Mouse (Mus musculus): ENCODE results near the gene Ppp3r1. TPM values are rescaled to one million over a fixed set of nuclear protein-coding genes. Genes with fewer than 3 reads are reported as not detected.
"Not testable (repeated sequence)": the region's sequence is repeated elsewhere in the genome, so short reads cannot be mapped to it uniquely, and the experiment has no call there.

Ppp3r1 gene
- polyA plus RNA-seq, 1 experiment from 2014 or later = 258 TPM

GRCm38 (mm10) chr11:17212903-17213509, 53.9 kb downstream of the Ppp3r1 start:
- Histone ChIP-seq H3K4me1 (ENCODE audit: control insufficient read depth, insufficient read depth, low read length) (peaks cover 15% of the 10 kb centered on the region), H3K27ac (ENCODE audit: low read depth, low read length) (no peak overlapping the region), H3K9ac (replicated peaks; ENCODE audit: low read depth, low read length) (no peak overlapping the region), H3K4me3 (ENCODE audit: low read depth, low read length) (no peak overlapping the region; the same call in 1 of the 2 replicates), H3K27me3 (ENCODE audit: control insufficient read depth, insufficient read depth, low read length) (no peaks in the 10 kb centered on the region), H3K9me3 (ENCODE audit: control insufficient read depth, low read length) (no peaks in the 10 kb centered on the region), H3K36me3 (ENCODE audit: control insufficient read depth, insufficient read depth, low read length) (peaks cover 1% of the 10 kb centered on the region; the same call in 1 of the 2 replicates), H3K4me2 (ENCODE audit: low read depth, low read length) (peak overlapping the region; percentile 73; the same call in 1 of the 2 replicates)
- WGBS = 86% methylated on average over 5 of the region's 5 CpGs
- ATAC-seq (ENCODE audit: low read depth) = no peak

DNA sequence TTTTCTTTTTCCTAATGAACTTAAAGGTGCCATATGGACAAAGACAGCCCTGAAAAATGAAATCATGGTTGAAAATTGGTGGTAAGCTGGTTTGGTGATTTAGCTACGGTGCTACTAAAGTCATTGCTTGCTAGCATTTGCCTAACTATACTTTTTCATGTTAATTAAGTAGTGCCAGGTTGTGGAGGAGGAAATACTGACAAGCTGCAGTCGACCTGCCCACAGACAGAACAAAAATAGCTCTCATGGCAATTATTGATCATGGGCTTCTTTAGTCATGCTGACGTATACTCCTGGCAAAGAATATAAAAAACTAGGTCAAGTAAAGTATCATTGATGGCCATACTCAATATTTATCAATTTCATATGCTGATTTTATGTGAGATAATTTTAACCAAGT, 56.4 kb downstream of the Ppp3r1 start:
- ATAC-seq (ENCODE audit: low read depth) = no peak
- H3K4me3 ChIP-seq (ENCODE audit: low read depth, low read length) = no peak overlapping the region
- no peak overlapping the region for H3K9ac ChIP-seq (replicated peaks; ENCODE audit: low read depth, low read length)
- no peak overlapping the region for H3K4me2 ChIP-seq (ENCODE audit: low read depth, low read length)
- H3K27ac ChIP-seq (ENCODE audit: low read depth, low read length) = no peak overlapping the region
- WGBS = 88% methylated on average over 3 of the region's 3 CpGs
- peaks cover 13% of the 10 kb centered on the region for H3K4me1 ChIP-seq (ENCODE audit: control insufficient read depth, insufficient read depth, low read length)
- H3K9me3 ChIP-seq (ENCODE audit: control insufficient read depth, low read length) = no peaks in the 10 kb centered on the region
- H3K27me3 ChIP-seq (ENCODE audit: control insufficient read depth, insufficient read depth, low read length) = no peaks in the 10 kb centered on the region
- H3K36me3 ChIP-seq (ENCODE audit: control insufficient read depth, insufficient read depth, low read length) = no peaks in the 10 kb centered on the region

- WGBS = 94% methylated on average over 8 of the region's 8 CpGs
- ATAC-seq (ENCODE audit: low read depth) = no peak
These were observed 62.1 kb downstream of the Ppp3r1 start for GRCm38 (mm10) chr11:17221126-17221525.

DNA sequence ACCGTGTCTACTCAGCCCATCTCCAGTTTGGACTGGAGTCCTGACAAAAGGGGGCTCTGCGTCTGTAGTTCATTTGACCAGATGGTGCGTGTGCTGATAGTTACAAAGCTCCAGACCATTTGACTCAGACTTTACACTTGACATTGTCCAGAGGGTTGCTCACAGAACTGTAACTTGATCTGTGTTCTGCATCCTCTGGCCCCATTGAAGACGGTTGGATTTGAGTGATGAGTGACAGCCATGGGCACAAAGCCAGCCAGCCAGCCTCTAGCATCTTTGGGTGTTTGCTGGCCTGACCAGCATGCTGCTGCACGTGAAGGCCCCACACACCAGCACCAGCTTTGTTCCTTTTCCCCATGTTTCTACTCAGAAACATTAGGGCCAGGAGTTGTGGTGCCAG, 73.7 kb downstream of the Ppp3r1 start:
- H3K27ac ChIP-seq (ENCODE audit: low read depth, low read length) = no peak overlapping the region
- H3K4me1 ChIP-seq (ENCODE audit: control insufficient read depth, insufficient read depth, low read length) = no peaks in the 10 kb centered on the region
- H3K36me3 ChIP-seq (ENCODE audit: control insufficient read depth, insufficient read depth, low read length) = peaks cover 14% of the 10 kb centered on the region; the same call in 1 of the 2 replicates
- H3K9ac ChIP-seq (replicated peaks; ENCODE audit: low read depth, low read length) = no peak overlapping the region
- H3K4me2 ChIP-seq (ENCODE audit: low read depth, low read length) = no peak overlapping the region
- WGBS = 87% methylated on average over 5 of the region's 5 CpGs
- no peak overlapping the region for H3K4me3 ChIP-seq (ENCODE audit: low read depth, low read length)
- no peak for ATAC-seq (ENCODE audit: low read depth)
- no peaks in the 10 kb centered on the region for H3K9me3 ChIP-seq (ENCODE audit: control insufficient read depth, low read length)
- no peaks in the 10 kb centered on the region for H3K27me3 ChIP-seq (ENCODE audit: control insufficient read depth, insufficient read depth, low read length)

More at GRCm38 (mm10) chr11:17221126-17221525, 62.1 kb downstream of the Ppp3r1 start:
- no peak overlapping the region for H3K4me3 ChIP-seq (ENCODE audit: low read depth, low read length)
- no peaks in the 10 kb centered on the region for H3K27me3 ChIP-seq (ENCODE audit: control insufficient read depth, insufficient read depth, low read length)
- no peak overlapping the region for H3K4me2 ChIP-seq (ENCODE audit: low read depth, low read length)
- H3K27ac ChIP-seq (ENCODE audit: low read depth, low read length) = no peak overlapping the region
- H3K9ac ChIP-seq (replicated peaks; ENCODE audit: low read depth, low read length) = no peak overlapping the region
- H3K4me1 ChIP-seq (ENCODE audit: control insufficient read depth, insufficient read depth, low read length) = no peaks in the 10 kb centered on the region
- H3K9me3 ChIP-seq (ENCODE audit: control insufficient read depth, low read length) = no peaks in the 10 kb centered on the region
- H3K36me3 ChIP-seq (ENCODE audit: control insufficient read depth, insufficient read depth, low read length) = 0 out of 2 replicates have a peak, but pooled peaks cover 5% of the 10 kb centered on the region

GRCm38 (mm10) chr11:17236449-17237037, 77.5 kb downstream of the Ppp3r1 start:
- Histone ChIP-seq H3K4me3 (ENCODE audit: low read depth, low read length) (no peak overlapping the region), H3K27ac (ENCODE audit: low read depth, low read length) (no peak overlapping the region)
- 91% methylated on average over 5 of the region's 5 CpGs for WGBS

GRCm38 (mm10) chr11:17238598-17238997, 79.5 kb downstream of the Ppp3r1 start:
- not testable (repeated sequence) for H3K27ac ChIP-seq (ENCODE audit: low read depth, low read length); ATAC-seq (ENCODE audit: low read depth); H3K9me3 ChIP-seq (ENCODE audit: control insufficient read depth, low read length); H3K4me1 ChIP-seq (ENCODE audit: control insufficient read depth, insufficient read depth, low read length); H3K36me3 ChIP-seq (ENCODE audit: control insufficient read depth, insufficient read depth, low read length); H3K27me3 ChIP-seq (ENCODE audit: control insufficient read depth, insufficient read depth, low read length); H3K4me2 ChIP-seq (ENCODE audit: low read depth, low read length); H3K9ac ChIP-seq (replicated peaks; ENCODE audit: low read depth, low read length); H3K4me3 ChIP-seq (ENCODE audit: low read depth, low read length)
- 91% methylated on average over 5 of the region's 5 CpGs for WGBS

More at GRCm38 (mm10) chr11:17236449-17237037, 77.5 kb downstream of the Ppp3r1 start:
- ATAC-seq (ENCODE audit: low read depth) = no peak
- no peak overlapping the region for H3K4me2 ChIP-seq (ENCODE audit: low read depth, low read length)
- no peaks in the 10 kb centered on the region for H3K9me3 ChIP-seq (ENCODE audit: control insufficient read depth, low read length)
- H3K27me3 ChIP-seq (ENCODE audit: control insufficient read depth, insufficient read depth, low read length) = no peaks in the 10 kb centered on the region
- no peaks in the 10 kb centered on the region for H3K4me1 ChIP-seq (ENCODE audit: control insufficient read depth, insufficient read depth, low read length)
- H3K9ac ChIP-seq (replicated peaks; ENCODE audit: low read depth, low read length) = no peak overlapping the region
- peaks cover 6% of the 10 kb centered on the region; the same call in 1 of the 2 replicates for H3K36me3 ChIP-seq (ENCODE audit: control insufficient read depth, insufficient read depth, low read length)

- Histone ChIP-seq H3K9ac (replicated peaks; ENCODE audit: low read depth, low read length) (no peak overlapping the region), H3K27me3 (ENCODE audit: control insufficient read depth, insufficient read depth, low read length) (no peaks in the 10 kb centered on the region), H3K4me3 (ENCODE audit: low read depth, low read length) (no peak overlapping the region), H3K4me1 (ENCODE audit: control insufficient read depth, insufficient read depth, low read length) (no peaks in the 10 kb centered on the region), H3K9me3 (ENCODE audit: control insufficient read depth, low read length) (no peaks in the 10 kb centered on the region), H3K4me2 (ENCODE audit: low read depth, low read length) (no peak overlapping the region), H3K27ac (ENCODE audit: low read depth, low read length) (no peak overlapping the region), H3K36me3 (ENCODE audit: control insufficient read depth, insufficient read depth, low read length) (no peaks in the 10 kb centered on the region)
- ATAC-seq (ENCODE audit: low read depth) = no peak
These were observed 89.7 kb downstream of the Ppp3r1 start for GRCm38 (mm10) chr11:17248715-17249114.

Other genes starting within 250 kb of the Ppp3r1 start
- 0.60 and 0.91 TPM in 2 replicates for gene Fbxo48, start 207.9 kb upstream of the Ppp3r1 start, polyA plus RNA-seq (2014; fragmentation: Nextera tagmentation; extraction: Ambion mirVana)
- 132 and 166 TPM in 2 replicates for gene Cnrip1, start 107.7 kb upstream of the Ppp3r1 start, polyA plus RNA-seq (2014; fragmentation: Nextera tagmentation; extraction: Ambion mirVana)
- 4.1 and 5.2 TPM in 2 replicates for gene Plek, start 106.9 kb upstream of the Ppp3r1 start, polyA plus RNA-seq (2014; fragmentation: Nextera tagmentation; extraction: Ambion mirVana)
- gene Wdr92, start 22.8 kb downstream of the Ppp3r1 start, polyA plus RNA-seq (2014; fragmentation: Nextera tagmentation; extraction: Ambion mirVana) = 18.4 and 20.4 TPM in 2 replicates
- gene Pno1, start 52.3 kb downstream of the Ppp3r1 start, polyA plus RNA-seq (2014; fragmentation: Nextera tagmentation; extraction: Ambion mirVana) = 52.6 and 56.1 TPM in 2 replicates
- 154 and 178 TPM in 2 replicates for gene C1d, start 98.3 kb downstream of the Ppp3r1 start, polyA plus RNA-seq (2014; fragmentation: Nextera tagmentation; extraction: Ambion mirVana)

Measured in neural tube, embryonic 14.5 days (tissue).